Mouse (Mus musculus): ENCODE measurements at regions not wholly inside any gene's neighbourhood (a gene's known extent, or its start where the extent isn't known, plus 50 kb on each side); places are given as distances from the start of the nearest gene placed in this dataset.
A peak's percentile ranks its signal among the peaks of the same experiment; 100 is the strongest.

GRCm38 (mm10) chr16:31366033-31366432, 51.4 kb upstream of the Apod start:
- TF ChIP-seq POLR2A (IDR thresholded peaks at IDR 0.05; ENCODE audit: low read depth, low read length) (no peak), USF2 (conservative IDR thresholded peaks at IDR 0.05; ENCODE audit: low read depth, low read length) (peak; percentile 82), HCFC1 (IDR thresholded peaks at IDR 0.05; ENCODE audit: low read depth, low read length) (peak; percentile 20; the same call in 1 of the 2 replicates), CTCF (conservative IDR thresholded peaks at IDR 0.05 in 1 of 2, IDR thresholded peaks at IDR 0.05 in 1 of 2; ENCODE audit: low read depth in 2 of 2, low read length in 2 of 2) (no peak), TBP (conservative IDR thresholded peaks at IDR 0.05; ENCODE audit: low read depth, low read length) (no peak), USF1 (IDR thresholded peaks at IDR 0.05; ENCODE audit: low read depth, low read length) (peak; percentile 77), JUN (IDR thresholded peaks at IDR 0.05; ENCODE audit: insufficient read depth, low read depth, low read length) (no peak), NELFE (IDR thresholded peaks at IDR 0.05; ENCODE audit: low read depth, low read length) (no peak)
